Mouse (Mus musculus) ES-Bruce4 (cell line): ENCODE measurements around the gene St8sia1. TPM values are rescaled to one million over a fixed set of nuclear protein-coding genes. Genes with fewer than 3 reads are reported as not detected.

Experiments
- H3K27ac ChIP-seq: 2 replicates; pipeline ENCODE4 v1.5.1; 2012; ENCODE audit warnings: low read length, inconsistent platforms; ENCODE audit not compliant: insufficient read depth
- H3K27me3 ChIP-seq: 2 replicates; pipeline ENCODE4 v1.6.1; 2012; ENCODE audit warnings: mild to moderate bottlenecking, low read length, inconsistent platforms; ENCODE audit not compliant: control insufficient read depth, poor library complexity, insufficient read depth, severe bottlenecking
- H3K36me3 ChIP-seq: 2 replicates; pipeline ENCODE4 v1.6.1; 2012; ENCODE audit warnings: inconsistent platforms, mild to moderate bottlenecking, low read length, moderate library complexity; ENCODE audit not compliant: control insufficient read depth, poor library complexity, insufficient read depth, severe bottlenecking
- H3K4me1 ChIP-seq: one replicate; pipeline ENCODE4 v1.8.1; 2011; ENCODE audit warnings: low read length; ENCODE audit not compliant: control insufficient read depth, insufficient read depth
- H3K4me3 ChIP-seq: 2 replicates; pipeline ENCODE4 v1.5.1; 2011; ENCODE audit warnings: low read depth, mild to moderate bottlenecking, low read length
- H3K9ac ChIP-seq: 2 replicates; pipeline ENCODE4 v1.6.1; 2012; ENCODE audit warnings: low read depth, mild to moderate bottlenecking, inconsistent platforms; ENCODE audit not compliant: poor library complexity, severe bottlenecking
- H3K9me3 ChIP-seq: replicated peaks from 2 replicates; pipeline ENCODE4 v1.6.1; 2012; ENCODE audit warnings: mild to moderate bottlenecking, low read length, inconsistent platforms; ENCODE audit not compliant: control insufficient read depth, poor library complexity, insufficient read depth, severe bottlenecking
- CTCF ChIP-seq: IDR thresholded peaks from one replicate; pipeline ENCODE4 v1.8.1; 2011; ENCODE audit warnings: low read depth, low read length
- EP300 ChIP-seq: IDR thresholded peaks from 2 replicates; pipeline ENCODE4 v1.6.1; 2011; ENCODE audit warnings: low read depth, low read length; ENCODE audit not compliant: insufficient read depth
- POLR2A ChIP-seq: IDR thresholded peaks from one replicate; pipeline ENCODE4 v1.8.1; 2011; ENCODE audit warnings: low read length; ENCODE audit not compliant: insufficient read depth
- polyA plus RNA-seq: library from polyadenylated mRNA; stranded (reverse); fragments of >200 nt; gene quantifications from 2 replicates; pipeline ENCODE4 v1.2.4, GENCODE M21; 2011; ENCODE audit warnings: low read depth; ENCODE audit not compliant: missing spikeins, insufficient read depth, insufficient read length

The St8sia1 gene
- polyA plus RNA-seq, 1 experiment, result 2.5 TPM

DNA sequence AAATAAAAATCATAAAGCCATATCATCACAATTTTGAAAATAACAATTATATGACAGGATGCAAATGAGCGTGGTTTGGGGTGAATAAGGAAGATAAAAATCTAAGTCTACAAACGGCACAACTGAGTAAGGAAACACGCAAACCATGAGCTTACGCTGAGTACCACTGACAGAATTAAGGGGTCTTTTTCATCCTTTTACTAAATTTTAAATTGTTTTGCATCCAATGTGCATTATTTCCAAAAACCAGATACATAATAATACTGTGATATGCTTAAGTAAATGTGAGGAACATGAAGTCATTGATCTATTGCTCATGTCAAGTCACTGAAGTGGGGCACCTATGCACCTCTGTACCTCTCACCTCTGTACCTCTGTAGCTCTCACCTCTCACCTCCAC is 7.7 kb downstream of the St8sia1 start:
- TF ChIP-seq POLR2A, result no peak
- no peak for TF ChIP-seq EP300
- TF ChIP-seq CTCF, result no peak
- Histone ChIP-seq H3K27ac (no peak overlapping the region), H3K9ac (no peak overlapping the region), H3K4me3 (no peak overlapping the region), H3K27me3 (no peaks in the 10 kb centered on the region), H3K4me1 (no peaks in the 10 kb centered on the region), H3K36me3 (no peaks in the 10 kb centered on the region), H3K9me3 (no peaks in the 10 kb centered on the region)

DNA sequence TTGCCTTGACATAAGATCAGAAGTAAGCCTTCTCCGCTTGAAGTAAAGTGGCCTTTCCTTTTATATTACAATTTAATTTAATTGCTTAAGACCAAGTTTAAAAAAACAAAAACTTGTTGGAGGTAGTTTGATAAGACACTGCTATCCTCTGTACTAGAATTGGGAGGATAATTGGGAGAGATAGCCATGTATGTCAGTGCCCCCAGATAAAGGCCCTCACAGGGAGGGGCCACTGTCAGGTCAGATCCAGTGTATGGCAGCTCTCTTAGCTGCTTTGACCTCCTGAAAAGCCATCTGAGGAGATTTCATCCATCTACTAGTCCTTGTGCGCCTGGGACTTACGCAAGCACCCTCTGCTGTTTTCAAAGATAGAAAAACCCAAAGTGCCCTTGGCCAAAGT is 9.0 kb downstream of the St8sia1 start:
- Histone ChIP-seq H3K4me1 (no peaks in the 10 kb centered on the region), H3K9me3 (no peaks in the 10 kb centered on the region), H3K4me3 (no peak overlapping the region), H3K27ac (no peak overlapping the region), H3K9ac (no peak overlapping the region), H3K36me3 (no peaks in the 10 kb centered on the region), H3K27me3 (no peaks in the 10 kb centered on the region)
- no peak for TF ChIP-seq EP300
- TF ChIP-seq POLR2A, result no peak
- TF ChIP-seq CTCF, result no peak

DNA sequence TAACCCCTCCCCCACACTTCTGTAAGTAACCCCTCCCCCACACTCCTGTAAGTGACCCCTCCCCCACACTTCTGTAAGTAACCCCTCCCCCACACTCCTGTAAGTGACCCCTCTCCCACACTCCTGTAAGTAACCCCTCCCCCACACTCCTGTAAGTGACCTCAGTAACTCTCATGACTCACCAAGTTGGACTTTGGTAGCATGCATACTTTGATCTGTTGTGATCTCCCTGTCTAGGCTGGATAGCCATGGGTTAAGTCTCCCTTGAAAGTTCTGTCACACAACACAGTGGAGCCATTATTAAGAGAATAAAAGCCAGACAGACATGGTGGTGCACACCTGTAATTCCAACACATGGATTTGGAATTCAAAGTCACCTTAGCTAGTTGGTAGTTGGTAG is 11.1 kb downstream of the St8sia1 start:
- Histone ChIP-seq H3K27me3 (no peaks in the 10 kb centered on the region), H3K4me1 (no peaks in the 10 kb centered on the region), H3K27ac (no peak overlapping the region), H3K9ac (no peak overlapping the region), H3K9me3 (no peaks in the 10 kb centered on the region), H3K36me3 (no peaks in the 10 kb centered on the region), H3K4me3 (no peak overlapping the region)
- TF ChIP-seq POLR2A, result no peak
- TF ChIP-seq EP300, result no peak
- TF ChIP-seq CTCF, result no peak

DNA sequence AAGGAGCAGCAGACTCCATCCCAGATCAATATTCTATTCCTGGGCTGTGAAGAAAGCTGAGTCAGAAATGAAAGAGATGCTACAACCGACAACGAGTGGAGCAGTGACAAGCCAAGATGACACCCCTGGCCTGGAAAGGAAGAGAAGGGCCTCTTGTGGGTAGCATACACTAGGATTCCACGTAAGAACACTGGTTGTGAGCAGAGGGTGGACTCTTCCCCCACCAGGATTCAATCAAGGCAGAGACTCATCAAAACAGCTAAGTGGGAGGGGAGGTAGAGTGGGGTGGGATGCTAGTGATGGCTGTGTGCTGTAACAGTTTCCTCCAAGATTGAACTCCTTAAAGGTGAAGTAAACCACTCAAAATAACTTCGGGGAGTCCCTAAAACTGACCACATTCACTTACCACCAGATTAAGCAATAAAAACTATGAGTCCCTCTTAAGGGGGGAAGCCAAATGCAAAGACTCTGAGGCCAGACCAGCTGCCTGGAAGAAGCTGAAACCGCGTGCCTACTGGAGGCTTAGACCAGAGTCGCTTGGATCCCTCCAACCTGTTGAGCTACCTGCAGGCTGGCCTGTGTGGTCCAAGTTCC is 11.8 kb downstream of the St8sia1 start:
- H3K9ac ChIP-seq, result no peak overlapping the region
- H3K27me3 ChIP-seq, result no peaks in the 10 kb centered on the region
- H3K27ac ChIP-seq, result no peak overlapping the region
- H3K9me3 ChIP-seq, result no peaks in the 10 kb centered on the region
- H3K4me1 ChIP-seq, result no peaks in the 10 kb centered on the region
- TF ChIP-seq EP300, result no peak
- no peak for TF ChIP-seq POLR2A
- TF ChIP-seq CTCF, result no peak
- no peak overlapping the region for H3K4me3 ChIP-seq
- no peaks in the 10 kb centered on the region for H3K36me3 ChIP-seq

DNA sequence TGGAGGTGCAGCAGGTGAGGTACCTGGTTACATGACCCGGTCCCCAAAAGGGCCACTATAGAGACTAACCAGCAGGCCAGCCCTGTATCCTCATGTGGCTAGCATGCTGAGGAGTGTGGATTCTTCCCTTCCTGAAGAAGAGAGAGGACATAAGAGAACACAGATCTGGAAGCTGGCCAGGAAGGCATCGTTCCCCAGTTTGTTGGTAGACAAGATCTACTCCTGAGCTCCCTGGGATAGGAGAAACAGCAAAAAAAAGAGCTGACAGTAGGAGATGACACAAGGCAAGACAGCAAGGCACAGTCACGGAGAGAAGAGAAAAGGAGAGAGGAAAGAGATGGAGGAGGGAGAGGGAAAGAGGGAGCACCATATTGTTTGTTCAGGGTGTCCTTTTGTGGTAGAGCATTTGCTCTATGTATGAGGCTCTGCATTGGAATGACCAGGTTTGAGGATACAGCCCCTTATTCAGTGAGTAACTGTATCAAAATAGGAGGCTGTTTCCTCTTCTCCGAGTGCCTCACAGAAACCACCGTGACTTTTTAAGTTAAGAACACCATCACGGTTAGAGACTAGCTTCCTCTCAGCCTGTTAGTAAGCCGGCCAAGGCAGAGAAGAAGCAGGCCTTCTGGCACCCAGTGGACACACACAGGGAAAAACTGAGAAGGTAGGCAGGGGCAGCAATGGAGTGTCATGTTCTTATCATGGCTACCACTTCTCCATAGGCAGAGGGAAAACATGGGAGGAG is 12.5 kb downstream of the St8sia1 start:
- Histone ChIP-seq H3K27ac (no peak overlapping the region), H3K4me3 (no peak overlapping the region), H3K9me3 (no peaks in the 10 kb centered on the region), H3K4me1 (no peaks in the 10 kb centered on the region), H3K27me3 (no peaks in the 10 kb centered on the region), H3K9ac (no peak overlapping the region), H3K36me3 (no peaks in the 10 kb centered on the region)
- TF ChIP-seq POLR2A (no peak), CTCF (no peak), EP300 (no peak)

DNA sequence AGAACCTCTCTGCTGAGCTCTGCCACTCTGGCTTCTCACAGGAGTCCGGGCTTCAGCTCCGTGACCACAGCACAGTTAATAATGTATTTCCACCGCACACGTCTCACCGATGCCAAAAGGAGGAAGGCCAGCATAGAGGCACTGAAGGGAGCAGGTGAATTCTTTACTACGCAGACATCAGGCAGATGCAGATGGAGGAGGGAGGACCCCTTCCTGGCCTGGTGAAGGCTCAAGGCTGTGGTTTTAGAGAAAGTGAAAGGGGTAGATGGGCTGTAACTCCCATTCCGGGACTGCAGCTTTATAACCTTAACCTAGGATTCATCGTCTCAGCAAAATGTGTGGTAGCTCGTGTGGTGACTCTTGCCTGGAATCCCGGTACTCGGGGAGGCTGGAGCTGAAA is 13.9 kb downstream of the St8sia1 start:
- Histone ChIP-seq H3K9ac (no peak overlapping the region), H3K4me3 (no peak overlapping the region), H3K9me3 (no peaks in the 10 kb centered on the region), H3K27ac (no peak overlapping the region), H3K27me3 (no peaks in the 10 kb centered on the region), H3K36me3 (no peaks in the 10 kb centered on the region), H3K4me1 (no peaks in the 10 kb centered on the region)
- TF ChIP-seq EP300 (no peak), POLR2A (no peak), CTCF (no peak)
